ENCODE assay signal across 9 mouse cellular contexts in genomic region chr10:42070611-42071403, GRCm38 (mm10). TPM values are rescaled to one million over a fixed set of nuclear protein-coding genes. Genes with fewer than 3 reads are reported as not detected.
DNase-seq lines count a peak whose midpoint lies in the region; ATAC-seq and TF ChIP-seq lines count a peak whose summit lies in the region.
"Had no signal": no experiment of that assay in that cellular context is flagged by ENCODE, and none has a peak within 500 bp of the region (broad histone marks: within the 10 kb centered on the region; RNA-seq: fewer than 3 reads in every experiment).

No protein-coding gene starts in this region.

- no peaks in the 10 kb centered on the region for H3K36me3 ChIP-seq in forebrain, embryonic 10.5 days (replicated peaks)
- H3K36me3 ChIP-seq in intestine, embryonic 15.5 days: no peaks in the 10 kb centered on the region
- H3K36me3 ChIP-seq in liver, postnatal 0 days (replicated peaks; ENCODE audit: insufficient read depth, low read length): no peaks in the 10 kb centered on the region

- peak; percentile 56 for TF ChIP-seq CTCF in gastrocnemius, adult 2 months (IDR thresholded peaks at IDR 0.05)
- peak; percentile 68 for TF ChIP-seq CTCF in liver, postnatal 0 days (IDR thresholded peaks at IDR 0.05; ENCODE audit: low read depth)

- peak; percentile 60 for DNase-seq in gastrocnemius, adult 2 months
- no peak for DNase-seq in gastrocnemius, postnatal 4 days (ENCODE audit: low spot score in 2 of 2)
- peak; percentile 80 for DNase-seq in adrenal gland, postnatal 14 days
- no peak for DNase-seq in forebrain, embryonic 10.5 days (ENCODE audit: extremely low spot score, low spot score)
- peak; percentile 54 for DNase-seq in liver, postnatal 0 days
- peak; percentile 53 for DNase-seq in retina, postnatal 7 days (ENCODE audit: low read depth, low spot score)
- DNase-seq in layer of hippocampus, postnatal 25 days (ENCODE audit: extremely low spot score in 1 of 2, low spot score in 1 of 2): no peak

- peaks cover 20% of the 10 kb centered on the region for H3K27me3 ChIP-seq in forebrain, embryonic 10.5 days (ENCODE audit: poor library complexity, severe bottlenecking)
- H3K27me3 ChIP-seq in intestine, embryonic 15.5 days (replicated peaks): no peaks in the 10 kb centered on the region
- H3K27me3 ChIP-seq in liver, postnatal 0 days (ENCODE audit: insufficient read depth, low read length): no peaks in the 10 kb centered on the region

- no peak overlapping the region for H3K4me3 ChIP-seq in gastrocnemius, adult 2 months
- peak overlapping the region; percentile 22; the same call in 1 of the 2 replicates for H3K4me3 ChIP-seq in forebrain, embryonic 10.5 days
- H3K4me3 ChIP-seq in intestine, embryonic 15.5 days (replicated peaks): no peak overlapping the region
- H3K4me3 ChIP-seq in liver, postnatal 0 days (ENCODE audit: low read depth, low read length): no peak overlapping the region
- H3K4me3 ChIP-seq: myocyte had no signal

- H3K4me1 ChIP-seq in forebrain, embryonic 10.5 days: peaks cover 32% of the 10 kb centered on the region
- peaks cover 12% of the 10 kb centered on the region for H3K4me1 ChIP-seq in intestine, embryonic 15.5 days (replicated peaks)
- 0 out of 2 replicates have a peak, but pooled peaks cover 5% of the 10 kb centered on the region for H3K4me1 ChIP-seq in liver, postnatal 0 days (ENCODE audit: insufficient read depth)

- no peak overlapping the region for H3K27ac ChIP-seq in gastrocnemius, adult 2 months
- peak overlapping the region; percentile 82 for H3K27ac ChIP-seq in forebrain, embryonic 10.5 days
- no peak overlapping the region for H3K27ac ChIP-seq in intestine, embryonic 15.5 days
- H3K27ac ChIP-seq in liver, postnatal 0 days (ENCODE audit: low read depth): no peak overlapping the region

- H3K9ac ChIP-seq in intestine, embryonic 15.5 days: no peak overlapping the region
- no peak overlapping the region for H3K9ac ChIP-seq in liver, postnatal 0 days (replicated peaks)

- ATAC-seq in intestine, embryonic 15.5 days: peak; percentile 65; the same call in 1 of the 2 replicates
- ATAC-seq in liver, postnatal 0 days: peak; percentile 54

- no peak overlapping the region for H3K4me2 ChIP-seq in intestine, embryonic 15.5 days (replicated peaks)
- H3K4me2 ChIP-seq in liver, postnatal 0 days (ENCODE audit: low read depth, low read length): no peak overlapping the region

- WGBS in forebrain, embryonic 10.5 days: 23% methylated on average over 10 of the region's 10 CpGs
- 27% methylated on average over 10 of the region's 10 CpGs for WGBS in intestine, embryonic 15.5 days
- 17% methylated on average over 10 of the region's 10 CpGs for WGBS in liver, postnatal 0 days (ENCODE audit: insufficient replicate concordance)

- intact Hi-C loops in gastrocnemius, adult 2 months (cut with DNase I): loop anchor here (5.0 kb wide), 1 partner anchor 106 kb away; no protein-coding TSS in a partner anchor

- H3K9me3 ChIP-seq in forebrain, embryonic 10.5 days: no peaks in the 10 kb centered on the region
- no peaks in the 10 kb centered on the region for H3K9me3 ChIP-seq in intestine, embryonic 15.5 days
- no peaks in the 10 kb centered on the region for H3K9me3 ChIP-seq in liver, postnatal 0 days (ENCODE audit: low read length)

- TF ChIP-seq EP300 in liver, postnatal 0 days (IDR thresholded peaks at IDR 0.05; ENCODE audit: low read depth): peak; percentile 83

RNA-seq across cellular contexts. Expression of gene Armc2, which starts 52.6 kb away (rescaled TPM):
- total RNA-seq in gastrocnemius, adult 2 months (2021): under 1 TPM; 0.23 to 0.84 TPM
- 1 to 10 TPM; 1.6 to 2.3 TPM for total RNA-seq in gastrocnemius, postnatal 4 days (2021)
- total RNA-seq in adrenal gland, postnatal 14 days (2021): 0.74 and 1.4 TPM in 2 replicates
- 2.9 and 3.0 TPM in 2 replicates for polyA plus RNA-seq in forebrain, embryonic 10.5 days (2016; fragmentation: Nextera tagmentation; extraction: Ambion mirVana)
- 1.3 and 2.1 TPM in 2 replicates for polyA plus RNA-seq in intestine, embryonic 15.5 days (2015; fragmentation: Nextera tagmentation; extraction: Ambion mirVana)
- 0.07 and 0.21 TPM in 2 replicates for polyA plus RNA-seq in liver, postnatal 0 days (2015; fragmentation: Nextera tagmentation; extraction: Ambion mirVana)
- total RNA-seq in layer of hippocampus, postnatal 25 days (2021): 1 to 10 TPM; 7.9 to 8.2 TPM

Comparison
In these comparisons a context has a peak if more than half of its experiments do, and no peak if none do; other contexts are left out.
1. DNase-seq: peak in gastrocnemius, adult 2 months (single experiment), adrenal gland, postnatal 14 days (single experiment), liver, postnatal 0 days (single experiment) and retina, postnatal 7 days (single experiment); none in gastrocnemius, postnatal 4 days (0 of 2), forebrain, embryonic 10.5 days (single experiment) and layer of hippocampus, postnatal 25 days (0 of 2).